Mouse (Mus musculus) stomach, postnatal 0 days (tissue): ENCODE results near the gene Tmem182. TPM values are rescaled to one million over a fixed set of nuclear protein-coding genes. Genes with fewer than 3 reads are reported as not detected.

Experiments used
- ATAC-seq: fragments of 200-750 bp; cut with Nextera tagmentation; 2 replicates; pipeline ENCODE4 v1.8.0; 2017; ENCODE audit not compliant: low FRiP score, low TSS enrichment
- DNase-seq: peaks from one replicate; pipeline ENCODE4 v3.0.0-alpha.2; 2016; ENCODE audit warnings: low spot score
- H3K27ac ChIP-seq: fragments of 300-500 bp; sonication (generic); replicated peaks from 2 replicates; pipeline ENCODE4 v1.5.1; 2014; ENCODE audit warnings: mild to moderate bottlenecking, control low read depth
- H3K27me3 ChIP-seq: fragments of 300-500 bp; sonication (generic); 2 replicates; pipeline ENCODE4 v1.6.1; 2014; ENCODE audit warnings: low read length; ENCODE audit not compliant: control insufficient read depth, insufficient read depth
- H3K36me3 ChIP-seq: fragments of 300-500 bp; sonication (generic); 2 replicates; pipeline ENCODE4 v1.6.1; 2014; ENCODE audit warnings: low read length, mixed read lengths; ENCODE audit not compliant: control insufficient read depth, insufficient read depth
- H3K4me1 ChIP-seq: fragments of 300-500 bp; sonication (generic); replicated peaks from 2 replicates; pipeline ENCODE4 v1.6.1; 2014; ENCODE audit warnings: antibody characterized with exemption; ENCODE audit not compliant: control insufficient read depth, insufficient read depth
- H3K4me2 ChIP-seq: fragments of 300-500 bp; sonication (generic); replicated peaks from 2 replicates; pipeline ENCODE4 v1.6.1; 2014; ENCODE audit warnings: low read depth, mild to moderate bottlenecking, control low read depth, moderate library complexity
- H3K4me3 ChIP-seq: fragments of 300-500 bp; sonication (generic); 2 replicates; pipeline ENCODE4 v1.5.1; 2014; ENCODE audit warnings: low read depth, low read length, control low read depth
- H3K9ac ChIP-seq: fragments of 300-500 bp; sonication (generic); 2 replicates; pipeline ENCODE4 v1.6.1; 2014; ENCODE audit warnings: mild to moderate bottlenecking, low read length, control low read depth, mixed read lengths
- H3K9me3 ChIP-seq: fragments of 300-500 bp; sonication (generic); 2 replicates; pipeline ENCODE4 v1.6.1; 2016; ENCODE audit warnings: low read length; ENCODE audit not compliant: control insufficient read depth
- CTCF ChIP-seq: IDR thresholded peaks from 2 replicates; pipeline ENCODE4 v1.5.1; 2016; ENCODE audit warnings: antibody characterized with exemption, low read depth, mild to moderate bottlenecking, moderate library complexity
- EP300 ChIP-seq: optimal IDR thresholded peaks from 2 replicates; pipeline ENCODE3; 2016; ENCODE audit warnings: antibody characterized with exemption
- whole genome bisulfite sequencing: fragments of 180-500 bp; shearing (Covaris S2); extraction: QIAGEN DNeasy Blood & Tissue Kit; methylation state at CpG from one replicate; pipeline ENCODE4 v1.1.7; 2014; 5-methylcytosine and 5-hydroxymethylcytosine counted together
- polyA plus RNA-seq: library from polyadenylated mRNA; unstranded; fragments of >200 nt; fragmentation: Nextera tagmentation; extraction: Ambion mirVana; gene quantifications from 2 replicates; pipeline ENCODE4 v1.2.1, GENCODE M21; 2015

Tmem182 gene
- polyA plus RNA-seq, 1 experiment from 2014 or later, result 0.17 TPM

GRCm38 (mm10) chr1:40874456-40875375 is 69.3 kb downstream of the Tmem182 start:
- no peak overlapping the region for H3K4me3 ChIP-seq
- ATAC-seq, result no peak

GRCm38 (mm10) chr1:40879051-40879450 is 73.7 kb downstream of the Tmem182 start:
- Histone ChIP-seq H3K4me2 (no peak overlapping the region), H3K9ac (no peak overlapping the region), H3K36me3 (no peaks in the 10 kb centered on the region), H3K27ac (no peak overlapping the region), H3K27me3 (no peaks in the 10 kb centered on the region), H3K9me3 (no peaks in the 10 kb centered on the region), H3K4me3 (no peak overlapping the region), H3K4me1 (no peaks in the 10 kb centered on the region)
- ATAC-seq, result no peak
- DNase-seq, result peak; percentile 52
- TF ChIP-seq EP300, result no peak
- TF ChIP-seq CTCF, result peak; percentile 81
- WGBS, result 13% methylated on average over 9 of the region's 9 CpGs

More at GRCm38 (mm10) chr1:40874456-40875375, 69.3 kb downstream of the Tmem182 start:
- Histone ChIP-seq H3K27ac (no peak overlapping the region), H3K4me1 (no peaks in the 10 kb centered on the region), H3K27me3 (no peaks in the 10 kb centered on the region), H3K9ac (no peak overlapping the region), H3K36me3 (no peaks in the 10 kb centered on the region), H3K9me3 (no peaks in the 10 kb centered on the region), H3K4me2 (peak overlapping the region; percentile 38)
- TF ChIP-seq CTCF, result no peak
- TF ChIP-seq EP300, result no peak
- no peak for DNase-seq
- WGBS, result 64% methylated on average over 26 of the region's 26 CpGs

GRCm38 (mm10) chr1:40879526-40879925 is 74.1 kb downstream of the Tmem182 start:
- H3K4me1 ChIP-seq, result no peaks in the 10 kb centered on the region
- no peak overlapping the region for H3K4me2 ChIP-seq
- WGBS, result 67% methylated on average over 6 of the region's 6 CpGs

GRCm38 (mm10) chr1:40880527-40880926 is 75.1 kb downstream of the Tmem182 start:
- no peak for ATAC-seq
- Histone ChIP-seq H3K9ac (no peak overlapping the region), H3K27ac (no peak overlapping the region), H3K36me3 (no peaks in the 10 kb centered on the region), H3K4me2 (no peak overlapping the region), H3K4me1 (no peaks in the 10 kb centered on the region), H3K9me3 (no peaks in the 10 kb centered on the region), H3K27me3 (no peaks in the 10 kb centered on the region), H3K4me3 (no peak overlapping the region)
- no peak for DNase-seq
- TF ChIP-seq CTCF (peak; percentile 14; the same call in 1 of the 2 replicates), EP300 (no peak)
- 64% methylated on average over 2 of the region's 2 CpGs for WGBS

More at GRCm38 (mm10) chr1:40879526-40879925, 74.1 kb downstream of the Tmem182 start:
- no peaks in the 10 kb centered on the region for H3K9me3 ChIP-seq
- H3K36me3 ChIP-seq, result no peaks in the 10 kb centered on the region
- ATAC-seq (no peak), DNase-seq (no peak)
- H3K27ac ChIP-seq, result no peak overlapping the region
- no peaks in the 10 kb centered on the region for H3K27me3 ChIP-seq
- H3K9ac ChIP-seq, result no peak overlapping the region
- no peak overlapping the region for H3K4me3 ChIP-seq
- TF ChIP-seq EP300 (no peak), CTCF (no peak)

GRCm38 (mm10) chr1:40883856-40884255 is 78.5 kb downstream of the Tmem182 start:
- no peak for DNase-seq
- no peaks in the 10 kb centered on the region for H3K9me3 ChIP-seq
- no peak for ATAC-seq
- no peak overlapping the region for H3K4me3 ChIP-seq
- H3K4me2 ChIP-seq, result no peak overlapping the region
- H3K4me1 ChIP-seq, result no peaks in the 10 kb centered on the region
- H3K27me3 ChIP-seq, result no peaks in the 10 kb centered on the region
- H3K9ac ChIP-seq, result no peak overlapping the region
- 73% methylated on average over 2 of the region's 2 CpGs for WGBS
- no peak for TF ChIP-seq EP300
- no peak for TF ChIP-seq CTCF
- no peaks in the 10 kb centered on the region for H3K36me3 ChIP-seq
- H3K27ac ChIP-seq, result no peak overlapping the region

GRCm38 (mm10) chr1:40884943-40885342 is 79.5 kb downstream of the Tmem182 start:
- Histone ChIP-seq H3K27me3 (no peaks in the 10 kb centered on the region), H3K9me3 (no peaks in the 10 kb centered on the region), H3K4me1 (no peaks in the 10 kb centered on the region), H3K36me3 (no peaks in the 10 kb centered on the region), H3K9ac (no peak overlapping the region), H3K4me3 (no peak overlapping the region), H3K27ac (no peak overlapping the region), H3K4me2 (no peak overlapping the region)
- WGBS, result 73% methylated on average over 6 of the region's 6 CpGs
- ATAC-seq (no peak), DNase-seq (no peak)
- peak; percentile 32; the same call in 1 of the 2 replicates for TF ChIP-seq CTCF
- TF ChIP-seq EP300, result no peak
